Mouse (Mus musculus) ES-Bruce4 (cell line): Measurements from ENCODE around the gene Olfr49.

ENCODE experiments used
- CTCF ChIP-seq: IDR thresholded peaks from one replicate; pipeline ENCODE4 v1.8.1; 2011; ENCODE audit warnings: low read depth, low read length
- EP300 ChIP-seq: IDR thresholded peaks from 2 replicates; pipeline ENCODE4 v1.6.1; 2011; ENCODE audit warnings: low read depth, low read length; ENCODE audit not compliant: insufficient read depth
- POLR2A ChIP-seq: IDR thresholded peaks from one replicate; pipeline ENCODE4 v1.8.1; 2011; ENCODE audit warnings: low read length; ENCODE audit not compliant: insufficient read depth

- TF ChIP-seq CTCF (no peak), EP300 (no peak), POLR2A (no peak)
Measured at GRCm38 (mm10) chr14:54231176-54231956, 53.4 kb downstream of the Olfr49 start.
